Mouse (Mus musculus) embryonic facial prominence, embryonic 14.5 days (tissue): ENCODE data around the gene Pole4. TPM values are rescaled to one million over a fixed set of nuclear protein-coding genes. Genes with fewer than 3 reads are reported as not detected.
"Not testable (repeated sequence)": the region's sequence is repeated elsewhere in the genome, so short reads cannot be mapped to it uniquely, and the experiment has no call there.

ENCODE experiments used
- ATAC-seq: fragments of 200-750 bp; cut with Nextera tagmentation; 2 replicates; pipeline ENCODE4 v1.8.0; 2017; ENCODE audit warnings: low read depth, moderate number of reproducible peaks, moderate TSS enrichment
- DNase-seq: peaks from one replicate; pipeline ENCODE4 v3.0.0-alpha.2; 2015; ENCODE audit warnings: low spot score
- H3K27ac ChIP-seq: fragments of 300-500 bp; sonication (generic); replicated peaks from 2 replicates; pipeline ENCODE4 v1.5.1; 2014; ENCODE audit warnings: low read depth, mild to moderate bottlenecking, low read length, moderate library complexity
- H3K27me3 ChIP-seq: fragments of 300-500 bp; sonication (generic); replicated peaks from 2 replicates; pipeline ENCODE4 v1.6.1; 2014; ENCODE audit warnings: low read length; ENCODE audit not compliant: control insufficient read depth, insufficient read depth
- H3K36me3 ChIP-seq: fragments of 300-500 bp; sonication (generic); 2 replicates; pipeline ENCODE4 v1.6.1; 2014; ENCODE audit warnings: low read length, mixed read lengths; ENCODE audit not compliant: control insufficient read depth, insufficient read depth
- H3K4me1 ChIP-seq: fragments of 300-500 bp; sonication (generic); 2 replicates; pipeline ENCODE4 v1.6.1; 2014; ENCODE audit warnings: antibody characterized with exemption, low read length; ENCODE audit not compliant: control insufficient read depth, insufficient read depth
- H3K4me2 ChIP-seq: fragments of 300-500 bp; sonication (generic); 2 replicates; pipeline ENCODE4 v1.6.1; 2014; ENCODE audit warnings: low read depth, mild to moderate bottlenecking, low read length, moderate library complexity, mixed read lengths
- H3K4me3 ChIP-seq: fragments of 300-500 bp; sonication (generic); 2 replicates; pipeline ENCODE4 v1.5.1; 2014; ENCODE audit warnings: low read depth, mild to moderate bottlenecking, low read length
- H3K9ac ChIP-seq: fragments of 300-500 bp; sonication (generic); 2 replicates; pipeline ENCODE4 v1.6.1; 2014; ENCODE audit warnings: low read depth, mild to moderate bottlenecking, low read length, moderate library complexity, mixed read lengths
- H3K9me3 ChIP-seq: fragments of 300-500 bp; sonication (generic); 2 replicates; pipeline ENCODE4 v1.6.1; 2016; ENCODE audit warnings: low read length; ENCODE audit not compliant: control insufficient read depth
- WGBS: fragments of 180-500 bp; shearing (Covaris S2); extraction: QIAGEN DNeasy Blood & Tissue Kit; methylation state at CpG from one replicate; pipeline ENCODE4 v1.1.7; 2014; 5-methylcytosine and 5-hydroxymethylcytosine counted together
- polyA plus RNA-seq: library from polyadenylated mRNA; unstranded; fragments of >200 nt; fragmentation: Nextera tagmentation; extraction: Ambion mirVana; gene quantifications from 2 replicates; pipeline ENCODE4 v1.2.1, GENCODE M21; 2014

The Pole4 gene
- polyA plus RNA-seq, 1 experiment from 2014 or later, result 96.9 TPM

GRCm38 (mm10) chr6:82707241-82707640 lies 2.1 kb upstream of the Pole4 start:
- no peak for ATAC-seq
- no peaks in the 10 kb centered on the region for H3K27me3 ChIP-seq

GRCm38 (mm10) chr6:82703710-82704109 lies 1.5 kb downstream of the Pole4 start:
- 84% methylated on average over 3 of the region's 3 CpGs for WGBS
- no peaks in the 10 kb centered on the region for H3K36me3 ChIP-seq
- H3K27me3 ChIP-seq, result no peaks in the 10 kb centered on the region
- H3K9me3 ChIP-seq, result no peaks in the 10 kb centered on the region
- H3K27ac ChIP-seq, result no peak overlapping the region
- H3K4me2 ChIP-seq, result no peak overlapping the region
- no peak for ATAC-seq
- H3K9ac ChIP-seq, result no peak overlapping the region
- peaks cover 6% of the 10 kb centered on the region; the same call in 1 of the 2 replicates for H3K4me1 ChIP-seq
- no peak overlapping the region for H3K4me3 ChIP-seq
- no peak for DNase-seq

More at GRCm38 (mm10) chr6:82707241-82707640, 2.1 kb upstream of the Pole4 start:
- Histone ChIP-seq H3K4me2 (no peak overlapping the region), H3K4me3 (no peak overlapping the region), H3K36me3 (no peaks in the 10 kb centered on the region), H3K4me1 (no peaks in the 10 kb centered on the region), H3K27ac (no peak overlapping the region), H3K9ac (no peak overlapping the region), H3K9me3 (no peaks in the 10 kb centered on the region)
- 85% methylated on average over 10 of the region's 10 CpGs for WGBS
- DNase-seq, result no peak

GRCm38 (mm10) chr6:82702593-82703017 lies 2.6 kb downstream of the Pole4 start:
- no peaks in the 10 kb centered on the region for H3K9me3 ChIP-seq
- ATAC-seq, result peak; percentile 79
- no peak overlapping the region for H3K4me3 ChIP-seq
- peaks cover 6% of the 10 kb centered on the region; the same call in 1 of the 2 replicates for H3K4me1 ChIP-seq
- DNase-seq, result peak; percentile 90
- no peak overlapping the region for H3K4me2 ChIP-seq
- no peaks in the 10 kb centered on the region for H3K36me3 ChIP-seq
- 31% methylated on average over 16 of the region's 16 CpGs for WGBS
- H3K9ac ChIP-seq, result no peak overlapping the region
- no peak overlapping the region for H3K27ac ChIP-seq
- no peaks in the 10 kb centered on the region for H3K27me3 ChIP-seq

- H3K27me3 ChIP-seq, result no peaks in the 10 kb centered on the region
- no peak overlapping the region for H3K9ac ChIP-seq
- no peaks in the 10 kb centered on the region for H3K9me3 ChIP-seq
- WGBS, result 52% methylated on average over 6 of the region's 6 CpGs
- peaks cover 6% of the 10 kb centered on the region; the same call in 1 of the 2 replicates for H3K4me1 ChIP-seq
- no peak for DNase-seq
- no peak overlapping the region for H3K27ac ChIP-seq
- no peaks in the 10 kb centered on the region for H3K36me3 ChIP-seq
- no peak overlapping the region for H3K4me2 ChIP-seq
- H3K4me3 ChIP-seq, result no peak overlapping the region
- no peak for ATAC-seq
Observed at GRCm38 (mm10) chr6:82701296-82701695, 3.9 kb downstream of the Pole4 start.

GRCm38 (mm10) chr6:82699831-82700230 lies 5.3 kb downstream of the Pole4 start:
- peaks cover 6% of the 10 kb centered on the region; the same call in 1 of the 2 replicates for H3K4me1 ChIP-seq
- no peak overlapping the region for H3K4me2 ChIP-seq
- 26% methylated on average over 5 of the region's 5 CpGs for WGBS
- H3K27me3 ChIP-seq, result no peaks in the 10 kb centered on the region
- peak; percentile 50 for DNase-seq
- ATAC-seq, result peak; percentile 70
- no peaks in the 10 kb centered on the region for H3K36me3 ChIP-seq
- H3K9me3 ChIP-seq, result no peaks in the 10 kb centered on the region
- H3K4me3 ChIP-seq, result no peak overlapping the region
- no peak overlapping the region; the same call in 1 of the 2 replicates for H3K27ac ChIP-seq
- H3K9ac ChIP-seq, result no peak overlapping the region

GRCm38 (mm10) chr6:82696736-82697135 lies 8.4 kb downstream of the Pole4 start:
- ATAC-seq (no peak), DNase-seq (no peak)
- H3K27me3 ChIP-seq, result no peaks in the 10 kb centered on the region
- no peak overlapping the region for H3K4me2 ChIP-seq
- no peak overlapping the region for H3K9ac ChIP-seq
- WGBS, result 90% methylated on average over 3 of the region's 3 CpGs
- peaks cover 6% of the 10 kb centered on the region; the same call in 1 of the 2 replicates for H3K4me1 ChIP-seq
- H3K27ac ChIP-seq, result no peak overlapping the region
- no peaks in the 10 kb centered on the region for H3K9me3 ChIP-seq
- H3K4me3 ChIP-seq, result no peak overlapping the region
- no peaks in the 10 kb centered on the region for H3K36me3 ChIP-seq

GRCm38 (mm10) chr6:82694668-82695067 lies 10.5 kb downstream of the Pole4 start:
- DNase-seq, result no peak
- Histone ChIP-seq H3K9ac (no peak overlapping the region), H3K36me3 (no peaks in the 10 kb centered on the region), H3K4me2 (no peak overlapping the region), H3K4me3 (no peak overlapping the region), H3K27ac (no peak overlapping the region), H3K27me3 (no peaks in the 10 kb centered on the region), H3K4me1 (0 out of 2 replicates have a peak, but pooled peaks cover 1% of the 10 kb centered on the region), H3K9me3 (no peaks in the 10 kb centered on the region)
- ATAC-seq, result no peak
- 58% methylated on average over 13 of the region's 13 CpGs for WGBS

- no peak for ATAC-seq
Observed at GRCm38 (mm10) chr6:82689474-82689873, 15.7 kb downstream of the Pole4 start.

GRCm38 (mm10) chr6:82688586-82688985 lies 16.6 kb downstream of the Pole4 start:
- H3K27ac ChIP-seq, H3K36me3 ChIP-seq, DNase-seq, H3K9ac ChIP-seq, H3K4me2 ChIP-seq, H3K4me3 ChIP-seq, H3K27me3 ChIP-seq, ATAC-seq, H3K9me3 ChIP-seq, H3K4me1 ChIP-seq: not testable (repeated sequence)
- WGBS, result 54% methylated on average over 5 of the region's 5 CpGs

More at GRCm38 (mm10) chr6:82689474-82689873, 15.7 kb downstream of the Pole4 start:
- no peaks in the 10 kb centered on the region for H3K4me1 ChIP-seq
- H3K27ac ChIP-seq, result no peak overlapping the region
- H3K9ac ChIP-seq, result no peak overlapping the region
- WGBS, result 92% methylated on average over 4 of the region's 4 CpGs
- no peak for DNase-seq
- no peaks in the 10 kb centered on the region for H3K9me3 ChIP-seq
- no peak overlapping the region for H3K4me3 ChIP-seq
- no peaks in the 10 kb centered on the region for H3K27me3 ChIP-seq
- no peak overlapping the region for H3K4me2 ChIP-seq
- H3K36me3 ChIP-seq, result no peaks in the 10 kb centered on the region
